8 mouse cellular contexts compared by ENCODE assay signal in genomic region chr16:35871048-35871851, GRCm38 (mm10). TPM values are rescaled to one million over a fixed set of nuclear protein-coding genes. Genes with fewer than 3 reads are reported as not detected.
DNase-seq lines count a peak whose midpoint lies in the region; ATAC-seq and TF ChIP-seq lines count a peak whose summit lies in the region.

Parp14 (minus strand) TSS chr16:35871544.

- no peaks in the 10 kb centered on the region for H3K4me1 ChIP-seq in cerebellum, adult 2 months (ENCODE audit: control insufficient read depth, insufficient read depth, low read length)
- peaks cover 16% of the 10 kb centered on the region for H3K4me1 ChIP-seq in forebrain, embryonic 13.5 days
- H3K4me1 ChIP-seq in hindbrain, embryonic 12.5 days: peaks cover 14% of the 10 kb centered on the region; the same call in 1 of the 2 replicates
- H3K4me1 ChIP-seq in limb, embryonic 14.5 days (ENCODE audit: control insufficient read depth, insufficient read depth, low read length): peaks cover 9% of the 10 kb centered on the region; the same call in 1 of the 2 replicates
- peaks cover 13% of the 10 kb centered on the region for H3K4me1 ChIP-seq in midbrain, embryonic 13.5 days (replicated peaks)
- peaks cover 7% of the 10 kb centered on the region; the same call in 1 of the 2 replicates for H3K4me1 ChIP-seq in stomach, embryonic 16.5 days (ENCODE audit: control insufficient read depth, insufficient read depth, low read length)

- H3K27ac ChIP-seq in cerebellum, adult 2 months (ENCODE audit: insufficient read depth, low read length): no peak within 1 kb of the TSS
- H3K27ac ChIP-seq in forebrain, embryonic 13.5 days: no peak within 1 kb of the TSS
- H3K27ac ChIP-seq in hindbrain, embryonic 12.5 days: no peak within 1 kb of the TSS
- no peak within 1 kb of the TSS for H3K27ac ChIP-seq in limb, embryonic 14.5 days (replicated peaks; ENCODE audit: low read depth, low read length)
- no peak within 1 kb of the TSS for H3K27ac ChIP-seq in midbrain, embryonic 13.5 days
- H3K27ac ChIP-seq in stomach, embryonic 16.5 days (ENCODE audit: low read length): 0 out of 2 replicates have a peak within 1 kb of the TSS, but pooled peaks have one; percentile 6

- no peak for TF ChIP-seq CTCF in cerebellum, adult 2 months (IDR thresholded peaks at IDR 0.05; ENCODE audit: borderline replicate concordance, insufficient read depth, low read depth, low read length)

- peak within 1 kb of the TSS; percentile 96 for H3K4me2 ChIP-seq in forebrain, embryonic 13.5 days
- H3K4me2 ChIP-seq in hindbrain, embryonic 12.5 days (replicated peaks): peak within 1 kb of the TSS; percentile 96
- peak within 1 kb of the TSS; percentile 96 for H3K4me2 ChIP-seq in limb, embryonic 14.5 days (replicated peaks; ENCODE audit: low read depth, low read length, severe bottlenecking)
- peak within 1 kb of the TSS; percentile 70 for H3K4me2 ChIP-seq in midbrain, embryonic 13.5 days (replicated peaks)
- H3K4me2 ChIP-seq in stomach, embryonic 16.5 days (ENCODE audit: low read depth, low read length): peak within 1 kb of the TSS; percentile 80

- no peak for DNase-seq in cerebellum, adult 2 months
- no peak for DNase-seq in cerebellum, adult 8-10 months
- peak; percentile 25 for DNase-seq in adrenal gland, adult 8-10 months
- DNase-seq in limb, embryonic 14.5 days (ENCODE audit: low spot score): peak; percentile 24

- WGBS in cerebellum, adult 2 months: 2% methylated on average over 38 of the region's 38 CpGs
- WGBS in forebrain, embryonic 13.5 days: 1% methylated on average over 36 of the region's 38 CpGs
- WGBS in hindbrain, embryonic 12.5 days: 1% methylated on average over 37 of the region's 38 CpGs
- WGBS in limb, embryonic 14.5 days: under 1% methylated on average over 30 of the region's 38 CpGs
- WGBS in midbrain, embryonic 13.5 days: 1% methylated on average over 36 of the region's 38 CpGs
- WGBS in stomach, embryonic 16.5 days: under 1% methylated on average over 38 of the region's 38 CpGs

- 0 out of 2 replicates have a peak, but pooled peaks have one; percentile 45 for ATAC-seq in forebrain, embryonic 13.5 days
- no peak for ATAC-seq in hindbrain, embryonic 12.5 days (ENCODE audit: low FRiP score)
- ATAC-seq in limb, embryonic 14.5 days (ENCODE audit: low FRiP score, low read depth): no peak; the same call in 1 of the 2 replicates
- peak; percentile 68 for ATAC-seq in midbrain, embryonic 13.5 days
- ATAC-seq in stomach, embryonic 16.5 days (ENCODE audit: insufficient read depth, low FRiP score): peak; percentile 51; the same call in 1 of the 2 replicates

- TF ChIP-seq POLR2A in cerebellum, adult 2 months (IDR thresholded peaks at IDR 0.05; ENCODE audit: borderline replicate concordance, insufficient read depth, low read length): no peak
- no peak for TF ChIP-seq POLR2A in limb, embryonic 14.5 days (IDR thresholded peaks at IDR 0.05; ENCODE audit: borderline replicate concordance, extremely low read depth, insufficient read depth, insufficient read length)

- no peaks in the 10 kb centered on the region for H3K36me3 ChIP-seq in forebrain, embryonic 13.5 days (ENCODE audit: poor library complexity, severe bottlenecking)
- H3K36me3 ChIP-seq in hindbrain, embryonic 12.5 days: no peaks in the 10 kb centered on the region
- no peaks in the 10 kb centered on the region for H3K36me3 ChIP-seq in limb, embryonic 14.5 days (ENCODE audit: control insufficient read depth, insufficient read depth, low read length)
- no peaks in the 10 kb centered on the region for H3K36me3 ChIP-seq in midbrain, embryonic 13.5 days
- H3K36me3 ChIP-seq in stomach, embryonic 16.5 days (ENCODE audit: control insufficient read depth, insufficient read depth, low read length): no peaks in the 10 kb centered on the region

- peak within 1 kb of the TSS; percentile 42 for H3K4me3 ChIP-seq in cerebellum, adult 2 months (replicated peaks; ENCODE audit: insufficient read depth, low read depth, low read length)
- H3K4me3 ChIP-seq in forebrain, embryonic 13.5 days: peak within 1 kb of the TSS; percentile 58
- H3K4me3 ChIP-seq in hindbrain, embryonic 12.5 days: peak within 1 kb of the TSS; percentile 52
- H3K4me3 ChIP-seq in limb, embryonic 14.5 days (replicated peaks; ENCODE audit: low read length): peak within 1 kb of the TSS; percentile 67
- H3K4me3 ChIP-seq in midbrain, embryonic 13.5 days (replicated peaks): peak within 1 kb of the TSS; percentile 46
- peak within 1 kb of the TSS; percentile 88 for H3K4me3 ChIP-seq in stomach, embryonic 16.5 days (replicated peaks; ENCODE audit: low read length)

- H3K9ac ChIP-seq in forebrain, embryonic 13.5 days: peak within 1 kb of the TSS; percentile 67
- H3K9ac ChIP-seq in hindbrain, embryonic 12.5 days: peak within 1 kb of the TSS; percentile 67
- peak within 1 kb of the TSS; percentile 74 for H3K9ac ChIP-seq in limb, embryonic 14.5 days (ENCODE audit: low read depth, low read length, severe bottlenecking)
- H3K9ac ChIP-seq in midbrain, embryonic 13.5 days (replicated peaks): peak within 1 kb of the TSS; percentile 56
- H3K9ac ChIP-seq in stomach, embryonic 16.5 days (ENCODE audit: low read length): peak within 1 kb of the TSS; percentile 90

- H3K9me3 ChIP-seq in forebrain, embryonic 13.5 days (replicated peaks): peaks cover 5% of the 10 kb centered on the region; the same call in 1 of the 2 replicates
- no peaks in the 10 kb centered on the region for H3K9me3 ChIP-seq in hindbrain, embryonic 12.5 days (replicated peaks)
- no peaks in the 10 kb centered on the region for H3K9me3 ChIP-seq in limb, embryonic 14.5 days (ENCODE audit: control insufficient read depth, low read length)
- H3K9me3 ChIP-seq in midbrain, embryonic 13.5 days: no peaks in the 10 kb centered on the region
- H3K9me3 ChIP-seq in stomach, embryonic 16.5 days (replicated peaks; ENCODE audit: control insufficient read depth, low read length): no peaks in the 10 kb centered on the region

- no peaks in the 10 kb centered on the region; the same call in 1 of the 2 replicates for H3K27me3 ChIP-seq in cerebellum, adult 2 months (ENCODE audit: control insufficient read depth, insufficient read depth, low read length)
- peaks cover 33% of the 10 kb centered on the region for H3K27me3 ChIP-seq in forebrain, embryonic 13.5 days
- peaks cover 34% of the 10 kb centered on the region for H3K27me3 ChIP-seq in hindbrain, embryonic 12.5 days
- H3K27me3 ChIP-seq in limb, embryonic 14.5 days (ENCODE audit: control insufficient read depth, insufficient read depth, low read length): peaks cover 20% of the 10 kb centered on the region; the same call in 1 of the 2 replicates
- peaks cover 38% of the 10 kb centered on the region for H3K27me3 ChIP-seq in midbrain, embryonic 13.5 days
- H3K27me3 ChIP-seq in stomach, embryonic 16.5 days (ENCODE audit: control insufficient read depth, insufficient read depth, low read length): no peaks in the 10 kb centered on the region; the same call in none of the 2 replicates

RNA-seq across cellular contexts. Expression of gene Parp14, which starts in this region (rescaled TPM):
- 1.2 TPM in 2 replicates for polyA plus RNA-seq in cerebellum, adult 2 months (2012; rRNA removed)
- 10 to 100 TPM; 11.7 to 16.3 (median 15.5) TPM for total RNA-seq in adrenal gland, adult 8-10 months (2022)
- polyA plus RNA-seq in forebrain, embryonic 13.5 days (2015; fragmentation: Nextera tagmentation; extraction: Ambion mirVana): 0.14 and 0.35 TPM in 2 replicates
- polyA plus RNA-seq in hindbrain, embryonic 12.5 days (2016; fragmentation: Nextera tagmentation; extraction: Ambion mirVana): 0.43 and 0.47 TPM in 2 replicates
- polyA plus RNA-seq in limb, embryonic 14.5 days (2012; rRNA removed): 0.85 and 1.1 TPM in 2 replicates
- 0.67 and 0.91 TPM in 2 replicates for polyA plus RNA-seq in limb, embryonic 14.5 days (2014; fragmentation: Nextera tagmentation; extraction: Ambion mirVana)
- polyA plus RNA-seq in midbrain, embryonic 13.5 days (2015; fragmentation: Nextera tagmentation; extraction: Ambion mirVana): 0.24 and 0.35 TPM in 2 replicates
- 1.1 and 2.2 TPM in 2 replicates for polyA plus RNA-seq in stomach, embryonic 16.5 days (2015; fragmentation: Nextera tagmentation; extraction: Ambion mirVana)

Comparison
In these comparisons a context has a peak if more than half of its experiments do, and no peak if none do; other contexts are left out.
1. Peak in ATAC-seq, H3K4me3 ChIP-seq, H3K9ac ChIP-seq and H3K4me2 ChIP-seq in forebrain, embryonic 13.5 days; RNA of the gene not detected or under 1 TPM.
2. Peak in ATAC-seq, H3K4me3 ChIP-seq, H3K9ac ChIP-seq and H3K4me2 ChIP-seq in midbrain, embryonic 13.5 days; RNA of the gene not detected or under 1 TPM.
3. DNase-seq: peak in adrenal gland, adult 8-10 months (single experiment) and limb, embryonic 14.5 days (single experiment); none in cerebellum, adult 2 months (0 of 2) and cerebellum, adult 8-10 months (single experiment).
4. Peak in every context shown above with its lines, with median percentiles within 50 percentile points of each other: H3K4me3 ChIP-seq, H3K4me2 ChIP-seq and H3K9ac ChIP-seq.